ENCODE assay signal across 27 mouse cellular contexts in the genomic region with DNA sequence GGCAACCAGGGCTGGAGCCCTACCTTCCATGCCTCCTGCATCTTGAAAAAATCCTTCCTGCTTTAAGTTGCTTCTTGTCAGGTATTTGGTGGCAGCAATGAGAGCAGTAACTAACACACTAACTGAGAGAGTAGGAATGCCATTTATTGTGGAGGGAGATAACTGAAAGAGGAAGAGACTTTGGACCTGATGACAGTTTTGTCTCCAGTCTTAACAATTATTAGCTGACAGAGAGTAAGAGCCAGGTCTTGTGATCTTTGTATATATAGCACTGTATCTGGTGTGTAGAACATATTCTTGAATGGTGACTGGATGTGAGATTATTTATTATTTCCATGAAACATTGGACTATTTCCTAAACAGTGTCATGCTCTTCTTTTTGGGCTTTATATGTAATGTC. TPM values are rescaled to one million over a fixed set of nuclear protein-coding genes. Genes with fewer than 3 reads are reported as not detected.
DNase-seq lines count a peak whose midpoint lies in the region; ATAC-seq and TF ChIP-seq lines count a peak whose summit lies in the region.
"Had no signal": no experiment of that assay in that cellular context is flagged by ENCODE, and none has a peak within 500 bp of the region (broad histone marks: within the 10 kb centered on the region; RNA-seq: fewer than 3 reads in every experiment).

No protein-coding gene starts in this region.

- TF ChIP-seq POLR2A in small intestine, adult 2 months (IDR thresholded peaks at IDR 0.05; ENCODE audit: low read depth, low read length) = no peak

- H3K4me1 ChIP-seq in intestine, embryonic 16.5 days (ENCODE audit: control insufficient read depth, insufficient read depth, low read length) = peaks cover 8% of the 10 kb centered on the region
- peaks cover 7% of the 10 kb centered on the region; the same call in 1 of the 2 replicates for H3K4me1 ChIP-seq in intestine, embryonic 15.5 days (replicated peaks)
- no peaks in the 10 kb centered on the region for H3K4me1 ChIP-seq in kidney, embryonic 14.5 days (ENCODE audit: control insufficient read depth, insufficient read depth, low read length)
- peaks cover 12% of the 10 kb centered on the region for H3K4me1 ChIP-seq in small intestine, adult 2 months (ENCODE audit: control insufficient read depth, insufficient read depth, insufficient read length, low read length)
- peaks cover 8% of the 10 kb centered on the region; the same call in 1 of the 2 replicates for H3K4me1 ChIP-seq in heart, embryonic 10.5 days
- H3K4me1 ChIP-seq: embryonic facial prominence, embryonic 15.5 days had no signal

- no peaks in the 10 kb centered on the region for H3K36me3 ChIP-seq in intestine, embryonic 16.5 days (ENCODE audit: control insufficient read depth, insufficient read depth, low read length)
- no peaks in the 10 kb centered on the region for H3K36me3 ChIP-seq in intestine, embryonic 15.5 days
- H3K36me3 ChIP-seq in kidney, embryonic 14.5 days (ENCODE audit: control insufficient read depth, insufficient read depth, low read length) = no peaks in the 10 kb centered on the region
- no peaks in the 10 kb centered on the region for H3K36me3 ChIP-seq in small intestine, adult 2 months (ENCODE audit: control insufficient read depth, insufficient read depth, low read length)
- no peaks in the 10 kb centered on the region for H3K36me3 ChIP-seq in heart, embryonic 10.5 days
- H3K36me3 ChIP-seq: embryonic facial prominence, embryonic 13.5 days; embryonic facial prominence, embryonic 15.5 days; forebrain, embryonic 10.5 days; forebrain, embryonic 12.5 days; G1E had no signal

- TF ChIP-seq CTCF in small intestine, adult 2 months (IDR thresholded peaks at IDR 0.05; ENCODE audit: extremely low read depth, insufficient read length, insufficient replicate concordance, low read depth, low read length) = no peak

- H3K4me2 ChIP-seq in intestine, embryonic 16.5 days (ENCODE audit: low read depth, low read length) = no peak overlapping the region
- H3K4me2 ChIP-seq in intestine, embryonic 15.5 days (replicated peaks) = no peak overlapping the region
- H3K4me2 ChIP-seq in kidney, embryonic 14.5 days (replicated peaks; ENCODE audit: low read depth, low read length) = no peak overlapping the region
- H3K4me2 ChIP-seq: embryonic facial prominence, embryonic 13.5 days; embryonic facial prominence, embryonic 15.5 days; forebrain, embryonic 12.5 days had no signal

- H3K9ac ChIP-seq in intestine, embryonic 16.5 days (ENCODE audit: low read depth, low read length) = no peak overlapping the region
- no peak overlapping the region for H3K9ac ChIP-seq in intestine, embryonic 15.5 days
- no peak overlapping the region for H3K9ac ChIP-seq in kidney, embryonic 14.5 days (ENCODE audit: low read depth, low read length)
- H3K9ac ChIP-seq: embryonic facial prominence, embryonic 13.5 days; embryonic facial prominence, embryonic 15.5 days; forebrain, embryonic 12.5 days had no signal

- peak; percentile 29 for ATAC-seq in intestine, embryonic 16.5 days
- no peak for ATAC-seq in intestine, embryonic 15.5 days
- ATAC-seq in kidney, embryonic 14.5 days (ENCODE audit: low FRiP score, low TSS enrichment) = no peak
- ATAC-seq: CD4-positive, CD25-positive, alpha-beta regulatory T cell, adult 4 months; forebrain, embryonic 14.5 days; forebrain, embryonic 16.5 days had no signal

- H3K4me3 ChIP-seq in intestine, embryonic 16.5 days (ENCODE audit: low read length) = no peak overlapping the region
- no peak overlapping the region for H3K4me3 ChIP-seq in intestine, embryonic 15.5 days (replicated peaks)
- no peak overlapping the region for H3K4me3 ChIP-seq in kidney, embryonic 14.5 days (ENCODE audit: low read length)
- no peak overlapping the region for H3K4me3 ChIP-seq in small intestine, adult 2 months (ENCODE audit: low read depth, low read length)
- H3K4me3 ChIP-seq in heart, embryonic 10.5 days = no peak overlapping the region
- H3K4me3 ChIP-seq: embryonic facial prominence, embryonic 13.5 days; embryonic facial prominence, embryonic 15.5 days; erythroblast, embryonic 14.5 days; forebrain, embryonic 10.5 days; forebrain, embryonic 12.5 days had no signal

- peak; percentile 54 for DNase-seq in kidney, adult 9 months
- DNase-seq in MEL-GATA-1-ER (ENCODE audit: extremely low read depth, low read depth) = peak; percentile 18
- no peak for DNase-seq in heart, embryonic 10.5 days (ENCODE audit: low spot score)
- DNase-seq: adrenal gland, adult 2 months; adrenal gland, postnatal 10 days; adrenal gland, postnatal 25 days; B cell, adult 2 months; cerebellum, adult 11-12 months; cerebellum, adult 2 months; cerebellum, adult 9-10 months; cerebellum, postnatal 10 days; cerebellum, postnatal 36 days; embryo, embryonic 11 days had no signal

- H3K27me3 ChIP-seq in intestine, embryonic 16.5 days (replicated peaks; ENCODE audit: control insufficient read depth, insufficient read depth, low read length) = no peaks in the 10 kb centered on the region
- H3K27me3 ChIP-seq in intestine, embryonic 15.5 days (replicated peaks) = no peaks in the 10 kb centered on the region
- no peaks in the 10 kb centered on the region for H3K27me3 ChIP-seq in kidney, embryonic 14.5 days (ENCODE audit: control insufficient read depth, insufficient read depth, low read length)
- H3K27me3 ChIP-seq in small intestine, adult 2 months (ENCODE audit: control insufficient read depth, insufficient read depth, low read length) = no peaks in the 10 kb centered on the region
- H3K27me3 ChIP-seq in heart, embryonic 10.5 days (ENCODE audit: insufficient read depth, poor library complexity, severe bottlenecking) = no peaks in the 10 kb centered on the region
- H3K27me3 ChIP-seq: CH12.LX; embryonic facial prominence, embryonic 13.5 days; embryonic facial prominence, embryonic 15.5 days; forebrain, embryonic 12.5 days had no signal

- H3K9me3 ChIP-seq in intestine, embryonic 16.5 days (ENCODE audit: control insufficient read depth, low read length) = no peaks in the 10 kb centered on the region
- no peaks in the 10 kb centered on the region for H3K9me3 ChIP-seq in intestine, embryonic 15.5 days
- no peaks in the 10 kb centered on the region for H3K9me3 ChIP-seq in kidney, embryonic 14.5 days (ENCODE audit: control insufficient read depth, low read length)
- no peaks in the 10 kb centered on the region for H3K9me3 ChIP-seq in heart, embryonic 10.5 days
- H3K9me3 ChIP-seq: embryonic facial prominence, embryonic 13.5 days; embryonic facial prominence, embryonic 15.5 days; forebrain, embryonic 10.5 days; forebrain, embryonic 12.5 days; G1E had no signal

- no peak overlapping the region for H3K27ac ChIP-seq in intestine, embryonic 16.5 days (ENCODE audit: low read length)
- no peak overlapping the region for H3K27ac ChIP-seq in intestine, embryonic 15.5 days
- no peak overlapping the region for H3K27ac ChIP-seq in kidney, embryonic 14.5 days (ENCODE audit: low read depth, low read length)
- peak overlapping the region; percentile 9; the same call in 1 of the 2 replicates for H3K27ac ChIP-seq in small intestine, adult 2 months (ENCODE audit: insufficient read depth, low read depth, low read length)
- no peak overlapping the region for H3K27ac ChIP-seq in heart, embryonic 10.5 days
- H3K27ac ChIP-seq: embryonic facial prominence, embryonic 13.5 days; embryonic facial prominence, embryonic 15.5 days; forebrain, embryonic 10.5 days; forebrain, embryonic 12.5 days had no signal

RNA-seq across cellular contexts. Expression of a gene that starts 50.2 kb away (rescaled TPM):
- 35.8 and 36.3 TPM in 2 replicates for polyA plus RNA-seq in intestine, embryonic 16.5 days (2015; fragmentation: Nextera tagmentation; extraction: Ambion mirVana)
- 32.7 and 33.0 TPM in 2 replicates for polyA plus RNA-seq in intestine, embryonic 15.5 days (2015; fragmentation: Nextera tagmentation; extraction: Ambion mirVana)
- 13.0 and 22.1 TPM in 2 replicates for polyA plus RNA-seq in kidney, embryonic 14.5 days (2014; fragmentation: Nextera tagmentation; extraction: Ambion mirVana)
- 20.8 and 56.4 TPM in 2 replicates for polyA plus RNA-seq in small intestine, adult 2 months (2012; rRNA removed)
- 5.2 and 13.7 TPM in 2 replicates for polyA plus RNA-seq in heart, embryonic 10.5 days (2016; fragmentation: Nextera tagmentation; extraction: Ambion mirVana)
